Mouse (Mus musculus) liver, adult 2 months (tissue): Measurements from ENCODE around the gene Als2cr12. TPM values are rescaled to one million over a fixed set of nuclear protein-coding genes. Genes with fewer than 3 reads are reported as not detected.
"Not testable (repeated sequence)": the region's sequence is repeated elsewhere in the genome, so short reads cannot be mapped to it uniquely, and the experiment has no call there.

Experiments
- DNase-seq: peaks from one replicate; pipeline ENCODE4 v3.0.0-alpha.2; 2011; ENCODE audit warnings: low read depth, low spot score; ENCODE audit errors: extremely low read depth
- H3K27ac ChIP-seq: fragments of 200-500 bp; replicated peaks from 2 replicates; pipeline ENCODE4 v1.5.1; 2012; ENCODE audit warnings: low read depth, mild to moderate bottlenecking, control low read depth, inconsistent platforms, low read length; ENCODE audit not compliant: insufficient read depth
- H3K27me3 ChIP-seq: fragments of 200-500 bp; 2 replicates; pipeline ENCODE4 v1.6.1; 2012; ENCODE audit warnings: mild to moderate bottlenecking, moderate library complexity, low read length, inconsistent platforms; ENCODE audit not compliant: control insufficient read depth, insufficient read depth
- H3K36me3 ChIP-seq: fragments of 200-500 bp; 2 replicates; pipeline ENCODE4 v1.6.1; 2012; ENCODE audit warnings: low read length, inconsistent platforms; ENCODE audit not compliant: control insufficient read depth, insufficient read depth
- H3K4me1 ChIP-seq: fragments of 200-500 bp; 2 replicates; pipeline ENCODE4 v1.6.1; 2011; ENCODE audit warnings: low read length; ENCODE audit not compliant: control insufficient read depth, insufficient read depth
- H3K4me3 ChIP-seq: fragments of 200-500 bp; 2 replicates; pipeline ENCODE4 v1.5.1; 2011; ENCODE audit warnings: low read depth, mild to moderate bottlenecking, control low read depth, low read length, moderate library complexity; ENCODE audit not compliant: insufficient read depth
- H3K79me2 ChIP-seq: fragments of 200-500 bp; 2 replicates; pipeline ENCODE4 v1.6.1; 2012; ENCODE audit warnings: inconsistent platforms, mild to moderate bottlenecking, low read length, moderate library complexity; ENCODE audit not compliant: control insufficient read depth, insufficient read depth
- H3K9ac ChIP-seq: fragments of 200-500 bp; 2 replicates; pipeline ENCODE4 v1.6.1; 2012; ENCODE audit warnings: low read depth, mild to moderate bottlenecking, control low read depth, inconsistent platforms, low read length
- CTCF ChIP-seq: fragments of 200-500 bp; IDR thresholded peaks from 2 replicates; pipeline ENCODE4 v1.5.1; 2011; ENCODE audit warnings: low read depth, low read length, control low read depth
- POLR2A ChIP-seq: fragments of 200-500 bp; IDR thresholded peaks from 2 replicates; pipeline ENCODE4 v1.6.1; 2011; ENCODE audit warnings: low read length, control low read depth; ENCODE audit not compliant: insufficient read depth; ENCODE audit errors: extremely low read depth
- WGBS: fragments of 180-500 bp; shearing (Covaris S2); methylation state at CpG from one replicate; pipeline ENCODE4 v1.1.7; 2018; 5-methylcytosine and 5-hydroxymethylcytosine counted together
- polyA plus RNA-seq: library from polyadenylated mRNA; depleted of rRNA; stranded (reverse); fragments of >200 nt; gene quantifications from 2 replicates; pipeline ENCODE4 v1.2.3, GENCODE M21; 2012
- total RNA-seq: library from RNA; depleted of rRNA; stranded (reverse); fragments of >200 nt; gene quantifications from 2 replicates; pipeline ENCODE4 v1.2.3, GENCODE M21; 2014

Als2cr12 gene
- total and polyA plus RNA-seq, 2 experiments = 0.74 TPM; not detected in 1

GRCm38 (mm10) chr1:58699988-58700387 is 4.2 kb upstream of the Als2cr12 start:
- Histone ChIP-seq H3K4me1 (no peaks in the 10 kb centered on the region), H3K27me3 (no peaks in the 10 kb centered on the region), H3K4me3 (no peak overlapping the region), H3K79me2 (no peaks in the 10 kb centered on the region), H3K27ac (no peak overlapping the region), H3K9ac (no peak overlapping the region), H3K36me3 (no peaks in the 10 kb centered on the region)
- no peak for TF ChIP-seq CTCF
- TF ChIP-seq POLR2A = no peak
- 68% methylated on average over 3 of the region's 3 CpGs for WGBS
- no peak for DNase-seq

- TF ChIP-seq CTCF = no peak
- TF ChIP-seq POLR2A = no peak
- H3K27me3 ChIP-seq = no peaks in the 10 kb centered on the region
- no peak for DNase-seq
- no peaks in the 10 kb centered on the region for H3K79me2 ChIP-seq
- H3K36me3 ChIP-seq = no peaks in the 10 kb centered on the region
- H3K4me1 ChIP-seq = no peaks in the 10 kb centered on the region
- 90% methylated on average over 4 of the region's 4 CpGs for WGBS
- H3K9ac ChIP-seq = no peak overlapping the region
- H3K4me3 ChIP-seq = no peak overlapping the region
- no peak overlapping the region for H3K27ac ChIP-seq
These were observed 3.0 kb upstream of the Als2cr12 start for GRCm38 (mm10) chr1:58698781-58699180.

GRCm38 (mm10) chr1:58697607-58698006 is 1.8 kb upstream of the Als2cr12 start:
- H3K4me1 ChIP-seq, H3K27me3 ChIP-seq, H3K4me3 ChIP-seq, H3K79me2 ChIP-seq, H3K27ac ChIP-seq, H3K36me3 ChIP-seq, H3K9ac ChIP-seq: not testable (repeated sequence)
- 0 out of 2 replicates have a peak, but pooled peaks have one; percentile 5 for TF ChIP-seq CTCF
- 77% methylated on average over 1 of the region's 1 CpGs for WGBS
- DNase-seq = peak; percentile 21

- Histone ChIP-seq H3K4me3 (no peak overlapping the region), H3K4me1 (peaks cover 3% of the 10 kb centered on the region; the same call in 1 of the 2 replicates), H3K9ac (no peak overlapping the region), H3K79me2 (no peaks in the 10 kb centered on the region), H3K27me3 (no peaks in the 10 kb centered on the region), H3K36me3 (no peaks in the 10 kb centered on the region), H3K27ac (no peak overlapping the region)
- no peak for DNase-seq
- no peak for TF ChIP-seq POLR2A
- 74% methylated on average over 1 of the region's 1 CpGs for WGBS
These were observed 2.1 kb downstream of the Als2cr12 start for GRCm38 (mm10) chr1:58693696-58694095.

- WGBS = 18% methylated on average over 1 of the region's 1 CpGs
- DNase-seq = peak; percentile 69
- H3K27me3 ChIP-seq, H3K9ac ChIP-seq, H3K79me2 ChIP-seq, H3K4me3 ChIP-seq, H3K4me1 ChIP-seq, H3K36me3 ChIP-seq, H3K27ac ChIP-seq: not testable (repeated sequence)
These were observed 4.1 kb downstream of the Als2cr12 start for GRCm38 (mm10) chr1:58691718-58692117.

- not testable (repeated sequence) for H3K27ac ChIP-seq, H3K27me3 ChIP-seq, H3K4me1 ChIP-seq, H3K36me3 ChIP-seq, H3K9ac ChIP-seq, H3K4me3 ChIP-seq, H3K79me2 ChIP-seq
- WGBS = 44% methylated on average over 2 of the region's 3 CpGs
- DNase-seq = peak; percentile 40
These were observed 4.8 kb downstream of the Als2cr12 start for GRCm38 (mm10) chr1:58690834-58691488.
